Mouse (Mus musculus): ENCODE data around the gene Abca4. TPM values are rescaled to one million over a fixed set of nuclear protein-coding genes. Genes with fewer than 3 reads are reported as not detected.
"Not testable (repeated sequence)": the region's sequence is repeated elsewhere in the genome, so short reads cannot be mapped to it uniquely, and the experiment has no call there.

The Abca4 gene
- polyA plus RNA-seq, 1 experiment from 2014 or later = 2.3 TPM

- Histone ChIP-seq H3K27me3 (ENCODE audit: low read depth, poor library complexity, severe bottlenecking) (no peaks in the 10 kb centered on the region), H3K9me3 (replicated peaks) (no peaks in the 10 kb centered on the region), H3K27ac (no peak overlapping the region), H3K4me1 (peaks cover 30% of the 10 kb centered on the region), H3K4me3 (no peak overlapping the region), H3K36me3 (no peaks in the 10 kb centered on the region)
- 75% methylated on average over 9 of the region's 9 CpGs for WGBS
- no peak for DNase-seq (ENCODE audit: low spot score)
These were observed 159.6 kb downstream of the Abca4 start for GRCm38 (mm10) chr3:122203675-122204329.

- Histone ChIP-seq H3K27ac (no peak overlapping the region), H3K27me3 (ENCODE audit: low read depth, poor library complexity, severe bottlenecking) (no peaks in the 10 kb centered on the region), H3K4me3 (no peak overlapping the region), H3K9me3 (replicated peaks) (no peaks in the 10 kb centered on the region), H3K36me3 (no peaks in the 10 kb centered on the region), H3K4me1 (peaks cover 27% of the 10 kb centered on the region)
- DNase-seq (ENCODE audit: low spot score) = no peak
- 88% methylated on average over 6 of the region's 6 CpGs for WGBS
These were observed 161.5 kb downstream of the Abca4 start for GRCm38 (mm10) chr3:122205753-122206152.

GRCm38 (mm10) chr3:122206279-122207070, 162.2 kb downstream of the Abca4 start:
- 88% methylated on average over 8 of the region's 8 CpGs for WGBS
- H3K4me3 ChIP-seq = no peak overlapping the region
- no peaks in the 10 kb centered on the region for H3K36me3 ChIP-seq
- H3K4me1 ChIP-seq = peaks cover 20% of the 10 kb centered on the region
- H3K27me3 ChIP-seq (ENCODE audit: low read depth, poor library complexity, severe bottlenecking) = no peaks in the 10 kb centered on the region
- no peaks in the 10 kb centered on the region for H3K9me3 ChIP-seq (replicated peaks)
- H3K27ac ChIP-seq = no peak overlapping the region
- no peak for DNase-seq (ENCODE audit: low spot score)

- H3K4me3 ChIP-seq = no peak overlapping the region
- WGBS = 87% methylated on average over 6 of the region's 6 CpGs
- no peaks in the 10 kb centered on the region for H3K36me3 ChIP-seq
- no peaks in the 10 kb centered on the region for H3K9me3 ChIP-seq (replicated peaks)
- DNase-seq (ENCODE audit: low spot score) = no peak
- no peak overlapping the region for H3K27ac ChIP-seq
- H3K4me1 ChIP-seq = peaks cover 7% of the 10 kb centered on the region; the same call in 1 of the 2 replicates
- no peaks in the 10 kb centered on the region for H3K27me3 ChIP-seq (ENCODE audit: low read depth, poor library complexity, severe bottlenecking)
These were observed 163.5 kb downstream of the Abca4 start for GRCm38 (mm10) chr3:122207766-122208165.

- Histone ChIP-seq H3K36me3 (no peaks in the 10 kb centered on the region), H3K9me3 (replicated peaks) (no peaks in the 10 kb centered on the region), H3K4me3 (no peak overlapping the region), H3K27ac (no peak overlapping the region), H3K4me1 (peaks cover 4% of the 10 kb centered on the region; the same call in 1 of the 2 replicates), H3K27me3 (ENCODE audit: low read depth, poor library complexity, severe bottlenecking) (no peaks in the 10 kb centered on the region)
- WGBS = 88% methylated on average over 15 of the region's 15 CpGs
- no peak for DNase-seq (ENCODE audit: low spot score)
These were observed 164.3 kb downstream of the Abca4 start for GRCm38 (mm10) chr3:122208296-122209225.

- no peak for DNase-seq (ENCODE audit: low spot score)
- no peaks in the 10 kb centered on the region for H3K27me3 ChIP-seq (ENCODE audit: low read depth, poor library complexity, severe bottlenecking)
- no peaks in the 10 kb centered on the region for H3K36me3 ChIP-seq
- H3K27ac ChIP-seq = no peak overlapping the region
- no peak overlapping the region for H3K4me3 ChIP-seq
- 93% methylated on average over 11 of the region's 11 CpGs for WGBS
- no peaks in the 10 kb centered on the region for H3K9me3 ChIP-seq (replicated peaks)
- H3K4me1 ChIP-seq = peaks cover 4% of the 10 kb centered on the region; the same call in 1 of the 2 replicates
These were observed 165.3 kb downstream of the Abca4 start for GRCm38 (mm10) chr3:122209511-122209910.

- H3K27ac ChIP-seq = no peak overlapping the region
- H3K4me3 ChIP-seq = no peak overlapping the region
- no peaks in the 10 kb centered on the region for H3K9me3 ChIP-seq (replicated peaks)
- H3K27me3 ChIP-seq (ENCODE audit: low read depth, poor library complexity, severe bottlenecking) = no peaks in the 10 kb centered on the region
- peaks cover 4% of the 10 kb centered on the region; the same call in 1 of the 2 replicates for H3K4me1 ChIP-seq
- H3K36me3 ChIP-seq = no peaks in the 10 kb centered on the region
- no peak for DNase-seq (ENCODE audit: low spot score)
- WGBS = 65% methylated on average over 5 of the region's 5 CpGs
These were observed 166.2 kb downstream of the Abca4 start for GRCm38 (mm10) chr3:122210434-122210833.

- no peak for DNase-seq (ENCODE audit: low spot score)
- no peak overlapping the region for H3K4me3 ChIP-seq
- WGBS = 92% methylated on average over 7 of the region's 7 CpGs
- no peak overlapping the region for H3K27ac ChIP-seq
- H3K36me3 ChIP-seq = no peaks in the 10 kb centered on the region
- no peaks in the 10 kb centered on the region for H3K27me3 ChIP-seq (ENCODE audit: low read depth, poor library complexity, severe bottlenecking)
- no peaks in the 10 kb centered on the region for H3K9me3 ChIP-seq (replicated peaks)
- peaks cover 4% of the 10 kb centered on the region; the same call in 1 of the 2 replicates for H3K4me1 ChIP-seq
These were observed 166.6 kb downstream of the Abca4 start for GRCm38 (mm10) chr3:122210846-122211245.

- no peak overlapping the region for H3K27ac ChIP-seq
- no peaks in the 10 kb centered on the region for H3K27me3 ChIP-seq (ENCODE audit: low read depth, poor library complexity, severe bottlenecking)
- peaks cover 4% of the 10 kb centered on the region; the same call in 1 of the 2 replicates for H3K4me1 ChIP-seq
- 79% methylated on average over 13 of the region's 13 CpGs for WGBS
- no peaks in the 10 kb centered on the region for H3K9me3 ChIP-seq (replicated peaks)
- no peaks in the 10 kb centered on the region for H3K36me3 ChIP-seq
- DNase-seq (ENCODE audit: low spot score) = no peak
- H3K4me3 ChIP-seq = no peak overlapping the region
These were observed 167.3 kb downstream of the Abca4 start for GRCm38 (mm10) chr3:122211446-122212125.

GRCm38 (mm10) chr3:122221240-122222036, 177.2 kb downstream of the Abca4 start:
- no peak for DNase-seq (ENCODE audit: low spot score)
- H3K4me1 ChIP-seq = no peaks in the 10 kb centered on the region
- H3K36me3 ChIP-seq = no peaks in the 10 kb centered on the region
- no peaks in the 10 kb centered on the region for H3K27me3 ChIP-seq (ENCODE audit: low read depth, poor library complexity, severe bottlenecking)
- WGBS = 89% methylated on average over 3 of the region's 3 CpGs
- no peak overlapping the region for H3K4me3 ChIP-seq
- no peak overlapping the region for H3K27ac ChIP-seq
- no peaks in the 10 kb centered on the region for H3K9me3 ChIP-seq (replicated peaks)

- H3K4me1 ChIP-seq; DNase-seq (ENCODE audit: low spot score): not testable (repeated sequence)
- 85% methylated on average over 6 of the region's 6 CpGs for WGBS
These were observed 182.7 kb downstream of the Abca4 start for GRCm38 (mm10) chr3:122226972-122227371.

More at GRCm38 (mm10) chr3:122226972-122227371, 182.7 kb downstream of the Abca4 start:
- H3K36me3 ChIP-seq; H3K4me3 ChIP-seq; H3K27me3 ChIP-seq (ENCODE audit: low read depth, poor library complexity, severe bottlenecking); H3K9me3 ChIP-seq (replicated peaks); H3K27ac ChIP-seq: not testable (repeated sequence)

Data from limb, embryonic 10.5 days (tissue).